Mouse (Mus musculus): ENCODE results near the gene Tectb. TPM values are rescaled to one million over a fixed set of nuclear protein-coding genes. Genes with fewer than 3 reads are reported as not detected.
A peak's percentile ranks its signal among the peaks of the same experiment; 100 is the strongest.

Tectb gene
- polyA plus RNA-seq, 1 experiment from 2014 or later: not detected

DNA sequence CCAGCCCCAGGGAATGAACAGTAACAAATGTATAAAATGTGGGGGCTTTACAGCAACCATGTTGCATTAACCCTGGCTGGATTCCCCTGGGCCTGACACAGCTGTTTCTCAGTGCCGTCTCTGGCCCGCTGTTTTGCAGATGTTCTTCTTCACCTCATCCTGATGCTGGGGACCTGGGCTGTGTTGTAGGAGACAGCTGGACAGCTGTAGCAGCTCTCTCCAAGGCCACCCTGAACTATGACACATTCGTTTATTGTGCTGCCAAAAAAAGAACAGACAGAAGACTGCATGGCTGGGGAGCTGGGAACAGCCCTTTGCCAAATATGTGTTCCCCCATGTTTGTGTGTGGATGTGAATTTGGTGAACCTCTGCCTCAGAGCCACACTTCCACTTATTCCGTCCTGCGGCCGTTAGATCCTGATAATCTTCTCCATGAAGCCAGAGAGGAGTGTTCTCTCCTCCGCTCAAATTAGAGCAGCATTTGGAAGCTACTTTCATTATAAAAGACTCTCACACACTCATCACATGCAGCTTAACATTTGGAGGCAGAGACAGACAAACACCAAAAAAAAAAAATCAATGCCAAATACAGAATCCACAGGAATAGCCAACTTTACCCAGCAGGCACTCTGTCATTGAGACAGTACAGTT lies 14.1 kb downstream of the Tectb start:
- no peak overlapping the region for H3K27ac ChIP-seq (replicated peaks in 1 of 2; ENCODE audit: control insufficient read depth in 1 of 2, insufficient read depth in 1 of 2, low read depth in 2 of 2, low read length in 2 of 2)
- WGBS: 61% methylated on average over 7 of the region's 7 CpGs
- ATAC-seq (ENCODE audit: insufficient number of reproducible peaks, insufficient read depth, low FRiP score, low read depth): no peak

GRCm38 (mm10) chr19:55195574-55195973 lies 15.0 kb downstream of the Tectb start:
- Histone ChIP-seq H3K4me1 (ENCODE audit: control insufficient read depth in 2 of 2, insufficient read depth in 2 of 2, low read length in 2 of 2) (peaks cover 0 to 3% of the 10 kb centered on the region in 2 experiments; a peak in 1 of 4 replicates), H3K4me3 (ENCODE audit: control insufficient read depth in 1 of 2, insufficient read depth in 1 of 2, low read depth in 1 of 2, low read length in 2 of 2) (no peak overlapping the region), H3K9ac (ENCODE audit: low read length) (no peak overlapping the region), H3K27ac (replicated peaks in 1 of 2; ENCODE audit: control insufficient read depth in 1 of 2, insufficient read depth in 1 of 2, low read depth in 2 of 2, low read length in 2 of 2) (no peak overlapping the region), H3K9me3 (ENCODE audit: control insufficient read depth, low read length) (no peaks in the 10 kb centered on the region), H3K4me2 (ENCODE audit: low read length) (no peak overlapping the region), H3K36me3 (ENCODE audit: control insufficient read depth, insufficient read depth, low read length) (no peaks in the 10 kb centered on the region), H3K27me3 (ENCODE audit: control insufficient read depth, insufficient read depth, low read length) (peaks cover 4% of the 10 kb centered on the region; the same call in 1 of the 2 replicates)
- 60% methylated on average over 3 of the region's 3 CpGs for WGBS
- ATAC-seq (ENCODE audit: insufficient number of reproducible peaks, insufficient read depth, low FRiP score, low read depth): no peak

More for the DNA sequence above, 14.1 kb downstream of the Tectb start:
- no peak overlapping the region for H3K4me3 ChIP-seq (ENCODE audit: control insufficient read depth in 1 of 2, insufficient read depth in 1 of 2, low read depth in 1 of 2, low read length in 2 of 2)
- no peak overlapping the region for H3K4me2 ChIP-seq (ENCODE audit: low read length)
- peaks cover 4% of the 10 kb centered on the region; the same call in 1 of the 2 replicates for H3K27me3 ChIP-seq (ENCODE audit: control insufficient read depth, insufficient read depth, low read length)
- no peaks in the 10 kb centered on the region for H3K36me3 ChIP-seq (ENCODE audit: control insufficient read depth, insufficient read depth, low read length)
- no peaks in the 10 kb centered on the region for H3K9me3 ChIP-seq (ENCODE audit: control insufficient read depth, low read length)
- H3K4me1 ChIP-seq (ENCODE audit: control insufficient read depth in 2 of 2, insufficient read depth in 2 of 2, low read length in 2 of 2): peaks cover 0 to 7% of the 10 kb centered on the region in 2 experiments; a peak in 1 of 4 replicates
- H3K9ac ChIP-seq (ENCODE audit: low read length): no peak overlapping the region

DNA sequence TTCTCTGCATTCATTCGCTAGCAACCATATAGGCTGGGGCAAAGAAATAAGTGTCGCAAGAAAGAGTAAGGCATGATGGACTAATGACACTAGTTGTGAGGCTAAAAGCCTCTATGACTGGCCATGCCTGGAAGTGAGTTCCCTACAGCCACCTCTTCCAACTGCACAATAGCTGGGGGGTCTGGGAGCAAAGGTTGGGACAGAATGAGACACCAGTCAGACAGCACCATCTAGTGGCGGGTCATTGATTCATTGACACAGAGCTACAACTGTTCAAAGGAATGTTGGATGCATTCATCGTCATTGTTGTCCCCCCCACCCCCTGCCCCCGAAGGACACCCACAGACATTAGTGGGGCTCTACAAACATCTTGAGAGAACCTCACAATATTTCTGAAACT lies 17.8 kb downstream of the Tectb start:
- no peak overlapping the region for H3K9ac ChIP-seq (ENCODE audit: low read length)
- 0 out of 4 replicates have a peak overlapping the region, but pooled peaks of 1 of the 2 experiments have one; percentile 9 for H3K4me3 ChIP-seq (ENCODE audit: control insufficient read depth in 1 of 2, insufficient read depth in 1 of 2, low read depth in 1 of 2, low read length in 2 of 2)
- peak overlapping the region; percentile 49 for H3K4me2 ChIP-seq (ENCODE audit: low read length)
- no peak overlapping the region for H3K27ac ChIP-seq (replicated peaks in 1 of 2; ENCODE audit: control insufficient read depth in 1 of 2, insufficient read depth in 1 of 2, low read depth in 2 of 2, low read length in 2 of 2)
- no peaks in the 10 kb centered on the region for H3K36me3 ChIP-seq (ENCODE audit: control insufficient read depth, insufficient read depth, low read length)
- no peak for ATAC-seq (ENCODE audit: insufficient number of reproducible peaks, insufficient read depth, low FRiP score, low read depth)
- H3K4me1 ChIP-seq (ENCODE audit: control insufficient read depth in 2 of 2, insufficient read depth in 2 of 2, low read length in 2 of 2): peaks cover 0 to 3% of the 10 kb centered on the region in 2 experiments; a peak in 1 of 4 replicates
- no peaks in the 10 kb centered on the region for H3K9me3 ChIP-seq (ENCODE audit: control insufficient read depth, low read length)
- 30% methylated on average over 5 of the region's 5 CpGs for WGBS
- H3K27me3 ChIP-seq (ENCODE audit: control insufficient read depth, insufficient read depth, low read length): peaks cover 4% of the 10 kb centered on the region; the same call in 1 of the 2 replicates

GRCm38 (mm10) chr19:55206482-55207138 lies 26.1 kb downstream of the Tectb start:
- no peak for ATAC-seq (ENCODE audit: insufficient number of reproducible peaks, insufficient read depth, low FRiP score, low read depth)
- Histone ChIP-seq H3K9me3 (ENCODE audit: control insufficient read depth, low read length) (no peaks in the 10 kb centered on the region), H3K9ac (ENCODE audit: low read length) (no peak overlapping the region), H3K36me3 (ENCODE audit: control insufficient read depth, insufficient read depth, low read length) (no peaks in the 10 kb centered on the region), H3K27me3 (ENCODE audit: control insufficient read depth, insufficient read depth, low read length) (no peaks in the 10 kb centered on the region), H3K27ac (replicated peaks in 1 of 2; ENCODE audit: control insufficient read depth in 1 of 2, insufficient read depth in 1 of 2, low read depth in 2 of 2, low read length in 2 of 2) (no peak overlapping the region), H3K4me3 (ENCODE audit: control insufficient read depth in 1 of 2, insufficient read depth in 1 of 2, low read depth in 1 of 2, low read length in 2 of 2) (no peak overlapping the region), H3K4me1 (ENCODE audit: control insufficient read depth in 2 of 2, insufficient read depth in 2 of 2, low read length in 2 of 2) (no peaks in the 10 kb centered on the region), H3K4me2 (ENCODE audit: low read length) (no peak overlapping the region)
- WGBS: 34% methylated on average over 8 of the region's 8 CpGs

DNA sequence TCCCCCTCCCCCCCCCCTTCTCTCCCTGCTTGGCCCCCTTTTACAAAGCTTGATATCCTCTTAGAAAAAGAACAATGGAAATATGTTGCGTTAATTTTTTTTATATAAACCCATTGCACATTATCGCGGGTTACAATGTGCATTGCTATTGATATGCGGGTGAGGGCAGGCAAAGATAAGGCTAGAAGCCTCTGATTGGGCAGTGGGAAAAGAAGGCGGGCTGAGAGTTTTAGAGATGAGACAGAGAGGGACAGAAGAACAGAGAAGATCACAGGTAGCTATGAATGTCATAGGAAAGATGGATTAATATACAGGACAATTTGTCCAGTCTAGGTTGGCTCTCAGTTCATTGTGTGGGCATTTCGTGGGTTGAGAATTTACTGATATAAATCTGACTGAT lies 26.7 kb downstream of the Tectb start:
- no peak overlapping the region for H3K4me3 ChIP-seq (ENCODE audit: control insufficient read depth in 1 of 2, insufficient read depth in 1 of 2, low read depth in 1 of 2, low read length in 2 of 2)
- no peaks in the 10 kb centered on the region for H3K4me1 ChIP-seq (ENCODE audit: control insufficient read depth in 2 of 2, insufficient read depth in 2 of 2, low read length in 2 of 2)
- no peak overlapping the region for H3K9ac ChIP-seq (ENCODE audit: low read length)
- H3K27me3 ChIP-seq (ENCODE audit: control insufficient read depth, insufficient read depth, low read length): no peaks in the 10 kb centered on the region
- no peak for ATAC-seq (ENCODE audit: insufficient number of reproducible peaks, insufficient read depth, low FRiP score, low read depth)
- no peaks in the 10 kb centered on the region for H3K36me3 ChIP-seq (ENCODE audit: control insufficient read depth, insufficient read depth, low read length)
- H3K9me3 ChIP-seq (ENCODE audit: control insufficient read depth, low read length): no peaks in the 10 kb centered on the region
- 54% methylated on average over 6 of the region's 6 CpGs for WGBS
- no peak overlapping the region for H3K27ac ChIP-seq (replicated peaks in 1 of 2; ENCODE audit: control insufficient read depth in 1 of 2, insufficient read depth in 1 of 2, low read depth in 2 of 2, low read length in 2 of 2)
- H3K4me2 ChIP-seq (ENCODE audit: low read length): no peak overlapping the region

GRCm38 (mm10) chr19:55207746-55208538 lies 27.4 kb downstream of the Tectb start:
- Histone ChIP-seq H3K9ac (ENCODE audit: low read length) (no peak overlapping the region), H3K4me3 (ENCODE audit: control insufficient read depth in 1 of 2, insufficient read depth in 1 of 2, low read depth in 1 of 2, low read length in 2 of 2) (no peak overlapping the region), H3K9me3 (ENCODE audit: control insufficient read depth, low read length) (no peaks in the 10 kb centered on the region), H3K4me1 (ENCODE audit: control insufficient read depth in 2 of 2, insufficient read depth in 2 of 2, low read length in 2 of 2) (no peaks in the 10 kb centered on the region), H3K4me2 (ENCODE audit: low read length) (no peak overlapping the region), H3K27me3 (ENCODE audit: control insufficient read depth, insufficient read depth, low read length) (no peaks in the 10 kb centered on the region), H3K36me3 (ENCODE audit: control insufficient read depth, insufficient read depth, low read length) (no peaks in the 10 kb centered on the region), H3K27ac (replicated peaks in 1 of 2; ENCODE audit: control insufficient read depth in 1 of 2, insufficient read depth in 1 of 2, low read depth in 2 of 2, low read length in 2 of 2) (no peak overlapping the region)
- WGBS: 49% methylated on average over 25 of the region's 25 CpGs
- ATAC-seq (ENCODE audit: insufficient number of reproducible peaks, insufficient read depth, low FRiP score, low read depth): no peak

DNA sequence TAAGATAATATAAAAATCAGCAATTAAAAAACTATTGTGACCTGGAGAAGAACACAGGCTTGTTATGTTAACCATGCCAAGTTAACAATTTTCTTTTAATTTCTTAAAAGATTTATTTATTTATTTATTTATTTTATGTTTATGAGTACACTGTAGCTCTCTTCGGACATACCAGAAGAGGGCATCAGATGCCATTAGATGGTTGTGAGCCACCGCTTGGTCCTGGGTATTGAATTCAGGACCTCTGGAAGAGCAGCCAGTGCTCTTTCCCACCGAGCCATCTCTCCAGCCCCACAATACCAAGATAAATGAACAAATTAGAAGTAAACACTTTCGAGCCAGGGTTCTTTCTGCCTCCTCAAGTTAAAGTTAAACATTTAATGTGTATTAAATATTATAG lies 28.1 kb downstream of the Tectb start:
- ATAC-seq (ENCODE audit: insufficient number of reproducible peaks, insufficient read depth, low FRiP score, low read depth): no peak
- no peaks in the 10 kb centered on the region for H3K27me3 ChIP-seq (ENCODE audit: control insufficient read depth, insufficient read depth, low read length)
- H3K4me3 ChIP-seq (ENCODE audit: control insufficient read depth in 1 of 2, insufficient read depth in 1 of 2, low read depth in 1 of 2, low read length in 2 of 2): no peak overlapping the region
- no peaks in the 10 kb centered on the region for H3K4me1 ChIP-seq (ENCODE audit: control insufficient read depth in 2 of 2, insufficient read depth in 2 of 2, low read length in 2 of 2)
- 72% methylated on average over 4 of the region's 4 CpGs for WGBS
- H3K4me2 ChIP-seq (ENCODE audit: low read length): no peak overlapping the region
- H3K9ac ChIP-seq (ENCODE audit: low read length): no peak overlapping the region
- H3K27ac ChIP-seq (replicated peaks in 1 of 2; ENCODE audit: control insufficient read depth in 1 of 2, insufficient read depth in 1 of 2, low read depth in 2 of 2, low read length in 2 of 2): no peak overlapping the region
- no peaks in the 10 kb centered on the region for H3K36me3 ChIP-seq (ENCODE audit: control insufficient read depth, insufficient read depth, low read length)
- H3K9me3 ChIP-seq (ENCODE audit: control insufficient read depth, low read length): no peaks in the 10 kb centered on the region

All from heart, embryonic 14.5 days (tissue).